Mouse (Mus musculus) heart, embryonic 14.5 days (tissue): ENCODE data around the gene Dctn3. TPM values are rescaled to one million over a fixed set of nuclear protein-coding genes. Genes with fewer than 3 reads are reported as not detected.
A peak's percentile ranks its signal among the peaks of the same experiment; 100 is the strongest.

Source experiments
- ATAC-seq: fragments of 200-750 bp; cut with Nextera tagmentation; 2 replicates; pipeline ENCODE4 v1.8.0; 2017; ENCODE audit warnings: low read depth, moderate TSS enrichment; ENCODE audit not compliant: insufficient number of reproducible peaks, insufficient read depth, low FRiP score
- H3K27ac ChIP-seq, 2 experiments: fragments of 200-500 bp in 1 of 2; fragments of 300-500 bp in 1 of 2; sonication (generic) in 1 of 2; replicated peaks in 1 of 2; 2 replicates each; pipeline ENCODE4 v1.5.1; 2012 to 2014; ENCODE audit warnings: low read depth in 2 of 2, low read length in 2 of 2, control low read depth in 1 of 2, mild to moderate bottlenecking in 1 of 2, mixed read lengths in 1 of 2; ENCODE audit not compliant: control insufficient read depth in 1 of 2, insufficient read depth in 1 of 2
- H3K27me3 ChIP-seq: fragments of 300-500 bp; sonication (generic); 2 replicates; pipeline ENCODE4 v1.6.1; 2014; ENCODE audit warnings: mild to moderate bottlenecking, low read length, control low read depth; ENCODE audit not compliant: control insufficient read depth, insufficient read depth
- H3K36me3 ChIP-seq: fragments of 300-500 bp; sonication (generic); 2 replicates; pipeline ENCODE4 v1.6.1; 2014; ENCODE audit warnings: mild to moderate bottlenecking, control low read depth, low read length, mixed read lengths; ENCODE audit not compliant: control insufficient read depth, insufficient read depth
- H3K4me1 ChIP-seq, 2 experiments: fragments of 200-500 bp in 1 of 2; fragments of 300-500 bp in 1 of 2; sonication (generic) in 1 of 2; 2 replicates each; pipeline ENCODE4 v1.6.1; 2012 to 2014; ENCODE audit warnings: low read length in 2 of 2, control low read depth in 1 of 2, mixed read lengths in 1 of 2; ENCODE audit not compliant: control insufficient read depth in 2 of 2, insufficient read depth in 2 of 2
- H3K4me2 ChIP-seq: fragments of 300-500 bp; sonication (generic); 2 replicates; pipeline ENCODE4 v1.6.1; 2014; ENCODE audit warnings: mild to moderate bottlenecking, low read length
- H3K4me3 ChIP-seq, 2 experiments: fragments of 200-500 bp in 1 of 2; fragments of 300-500 bp in 1 of 2; sonication (generic) in 1 of 2; 2 replicates each; pipeline ENCODE4 v1.5.1; 2012 to 2014; ENCODE audit warnings: low read length in 2 of 2, mild to moderate bottlenecking in 2 of 2, control low read depth in 1 of 2, low read depth in 1 of 2, moderate library complexity in 1 of 2; ENCODE audit not compliant: control insufficient read depth in 1 of 2, insufficient read depth in 1 of 2
- H3K9ac ChIP-seq: fragments of 300-500 bp; sonication (generic); 2 replicates; pipeline ENCODE4 v1.6.1; 2014; ENCODE audit warnings: mild to moderate bottlenecking, low read length
- H3K9me3 ChIP-seq: fragments of 300-500 bp; sonication (generic); 2 replicates; pipeline ENCODE4 v1.6.1; 2016; ENCODE audit warnings: low read length, control low read depth; ENCODE audit not compliant: control insufficient read depth
- WGBS: fragments of 180-500 bp; shearing (Covaris S2); extraction: QIAGEN DNeasy Blood & Tissue Kit; methylation state at CpG from one replicate; pipeline ENCODE4 v1.1.7; 2014; 5-methylcytosine and 5-hydroxymethylcytosine counted together
- polyA plus RNA-seq: library from polyadenylated mRNA; unstranded; fragments of >200 nt; fragmentation: Nextera tagmentation; extraction: Ambion mirVana; gene quantifications from 2 replicates; pipeline ENCODE4 v1.2.1, GENCODE M21; 2014

Gene Dctn3
- polyA plus RNA-seq, 1 experiment from 2014 or later: 134 TPM

- no peak for ATAC-seq
- Histone ChIP-seq H3K9ac (no peak overlapping the region), H3K4me2 (no peak overlapping the region), H3K27me3 (peaks cover 13% of the 10 kb centered on the region; the same call in 1 of the 2 replicates), H3K4me3 (no peak overlapping the region), H3K27ac (no peak overlapping the region), H3K36me3 (no peaks in the 10 kb centered on the region), H3K4me1 (peaks cover 10 to 15% of the 10 kb centered on the region in 2 experiments), H3K9me3 (no peaks in the 10 kb centered on the region)
- WGBS: 87% methylated on average over 18 of the region's 18 CpGs
Measured at GRCm38 (mm10) chr4:41670836-41671235, 52.1 kb downstream of the Dctn3 start.

DNA sequence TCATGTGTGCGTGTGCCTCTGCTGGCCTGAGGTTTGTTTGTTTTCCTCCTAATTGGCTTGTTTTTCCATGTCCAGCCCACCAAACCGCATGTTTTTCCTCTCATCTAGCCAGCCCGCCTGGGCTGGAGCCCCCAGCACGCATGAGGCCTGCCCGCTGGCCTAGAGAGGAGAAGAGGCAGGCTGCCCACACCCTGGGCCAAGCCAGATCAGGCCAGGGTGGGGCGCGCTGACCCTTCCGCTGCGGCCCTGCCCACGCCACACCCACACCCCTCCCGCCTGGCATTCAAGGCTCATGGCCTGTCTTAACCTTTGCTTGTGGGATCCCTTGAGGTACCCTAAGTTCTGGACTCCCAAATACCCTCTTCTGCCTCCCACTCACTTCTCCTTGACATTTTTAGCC, 56.3 kb downstream of the Dctn3 start:
- Histone ChIP-seq H3K27me3 (no peaks in the 10 kb centered on the region), H3K36me3 (no peaks in the 10 kb centered on the region), H3K4me3 (no peak overlapping the region), H3K9ac (no peak overlapping the region), H3K27ac (no peak overlapping the region), H3K4me1 (peaks cover 12 to 16% of the 10 kb centered on the region in 2 experiments), H3K9me3 (no peaks in the 10 kb centered on the region), H3K4me2 (no peak overlapping the region)
- ATAC-seq: no peak
- WGBS: 82% methylated on average over 11 of the region's 11 CpGs

- Histone ChIP-seq H3K4me1 (peaks cover 18 to 25% of the 10 kb centered on the region in 2 experiments), H3K9me3 (no peaks in the 10 kb centered on the region), H3K27ac (no peak overlapping the region), H3K4me3 (no peak overlapping the region), H3K27me3 (0 out of 2 replicates have a peak, but pooled peaks cover 3% of the 10 kb centered on the region), H3K4me2 (peak overlapping the region; percentile 28; the same call in 1 of the 2 replicates), H3K9ac (0 out of 2 replicates have a peak overlapping the region, but pooled peaks have one; percentile 27), H3K36me3 (no peaks in the 10 kb centered on the region)
- ATAC-seq: 0 out of 2 replicates have a peak, but pooled peaks have one; percentile 21
- WGBS: 7% methylated on average over 4 of the region's 8 CpGs
Measured at GRCm38 (mm10) chr4:41665009-41665675, 57.8 kb downstream of the Dctn3 start.

Other genes with a start within 250 kb of the Dctn3 start
- 2.8 TPM in 2 replicates for gene AI464131, start 220.1 kb downstream of the Dctn3 start, polyA plus RNA-seq
- gene 1110017D15Rik, start 205.8 kb downstream of the Dctn3 start, polyA plus RNA-seq: 0.30 TPM in 1 of 2 replicates, not detected in the other
- 2.9 TPM in 2 replicates for gene Fam219a, start 153.6 kb downstream of the Dctn3 start, polyA plus RNA-seq
- gene Dnaic1, start 153.4 kb downstream of the Dctn3 start, polyA plus RNA-seq: 1.6 and 1.8 TPM in 2 replicates
- gene Enho, start 82.8 kb downstream of the Dctn3 start, polyA plus RNA-seq: 3.9 and 6.3 TPM in 2 replicates
- gene Cntfr, start 26.1 kb downstream of the Dctn3 start, polyA plus RNA-seq: 1.2 and 2.8 TPM in 2 replicates
- 120 and 136 TPM in 2 replicates for gene Il11ra1, start 23.2 kb downstream of the Dctn3 start, polyA plus RNA-seq
- 47.1 and 48.6 TPM in 2 replicates for gene Rpp25l, start 9.6 kb downstream of the Dctn3 start, polyA plus RNA-seq
- not detected in 2 replicates for gene Arid3c, start 8.0 kb upstream of the Dctn3 start, polyA plus RNA-seq
- 59.6 and 63.7 TPM in 2 replicates for gene Galt, start 32.1 kb upstream of the Dctn3 start, polyA plus RNA-seq
- 56.8 and 57.0 TPM in 2 replicates for gene Sigmar1, start 33.0 kb upstream of the Dctn3 start, polyA plus RNA-seq
- gene Ccl27a, start 51.1 kb upstream of the Dctn3 start, polyA plus RNA-seq: 49.2 and 55.5 TPM in 2 replicates
- not detected in 2 replicates for gene Gm21541, start 180.4 kb upstream of the Dctn3 start, polyA plus RNA-seq
- gene Gm20878, start 218.4 kb upstream of the Dctn3 start, polyA plus RNA-seq: 1.1 and 1.2 TPM in 2 replicates
- gene Fam205a4, start 242.9 kb upstream of the Dctn3 start, polyA plus RNA-seq: 0.19 and 0.20 TPM in 2 replicates